Mouse (Mus musculus) intestine, embryonic 15.5 days (tissue): ENCODE results near the gene Tnik. TPM values are rescaled to one million over a fixed set of nuclear protein-coding genes. Genes with fewer than 3 reads are reported as not detected.

Experiments used
- ATAC-seq: fragments of 200-750 bp; cut with Nextera tagmentation; 2 replicates; pipeline ENCODE4 v1.8.0; 2017; ENCODE audit warnings: moderate TSS enrichment, moderate library complexity
- H3K27ac ChIP-seq: fragments of 300-500 bp; sonication (generic); 2 replicates; pipeline ENCODE4 v1.5.1; 2015; ENCODE audit warnings: mild to moderate bottlenecking, inconsistent platforms
- H3K27me3 ChIP-seq: fragments of 300-500 bp; sonication (generic); replicated peaks from 2 replicates; pipeline ENCODE4 v1.6.1; 2015; ENCODE audit warnings: inconsistent platforms
- H3K36me3 ChIP-seq: fragments of 300-500 bp; sonication (generic); 2 replicates; pipeline ENCODE4 v1.6.1; 2015; ENCODE audit warnings: inconsistent platforms
- H3K4me1 ChIP-seq: fragments of 300-500 bp; sonication (generic); replicated peaks from 2 replicates; pipeline ENCODE4 v1.6.1; 2015; ENCODE audit warnings: inconsistent platforms
- H3K4me2 ChIP-seq: fragments of 300-500 bp; sonication (generic); replicated peaks from 2 replicates; pipeline ENCODE4 v1.6.1; 2015; ENCODE audit warnings: mild to moderate bottlenecking, inconsistent platforms
- H3K4me3 ChIP-seq: fragments of 300-500 bp; sonication (generic); replicated peaks from 2 replicates; pipeline ENCODE4 v1.5.1; 2015; ENCODE audit warnings: inconsistent platforms
- H3K9ac ChIP-seq: fragments of 300-500 bp; sonication (generic); 2 replicates; pipeline ENCODE4 v1.6.1; 2015; ENCODE audit warnings: inconsistent platforms
- H3K9me3 ChIP-seq: fragments of 300-500 bp; sonication (generic); 2 replicates; pipeline ENCODE4 v1.6.1; 2016; ENCODE audit warnings: inconsistent platforms
- WGBS: fragments of 180-500 bp; shearing (Covaris S2); methylation state at CpG from one replicate; pipeline ENCODE4 v1.1.7; 2015; 5-methylcytosine and 5-hydroxymethylcytosine counted together
- polyA plus RNA-seq: library from polyadenylated mRNA; unstranded; fragments of >200 nt; fragmentation: Nextera tagmentation; extraction: Ambion mirVana; gene quantifications from 2 replicates; pipeline ENCODE4 v1.2.1, GENCODE M21; 2015

The Tnik gene
- polyA plus RNA-seq, 1 experiment from 2014 or later = 12.3 TPM

DNA sequence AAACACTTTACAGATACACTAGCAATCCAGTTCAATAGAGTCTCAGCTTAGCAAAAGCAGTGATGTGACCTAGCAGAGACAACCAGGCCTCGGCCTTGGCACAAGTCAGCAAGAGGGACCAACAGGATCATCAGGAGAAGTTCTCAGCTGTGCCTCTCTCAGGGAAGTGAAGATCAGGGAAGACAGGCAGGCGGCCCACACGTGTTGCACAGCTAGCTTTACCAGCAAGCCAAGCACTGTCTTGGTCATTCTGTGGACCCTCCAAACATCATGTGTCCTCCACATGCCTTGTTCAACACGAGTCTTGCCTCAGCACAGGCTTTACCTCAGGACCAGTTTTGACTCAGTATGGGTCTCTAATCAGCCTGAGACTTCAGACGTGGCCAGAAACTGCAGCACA is 105.7 kb downstream of the Tnik start:
- 84% methylated on average over 5 of the region's 5 CpGs for WGBS
- no peak for ATAC-seq
- no peaks in the 10 kb centered on the region for H3K36me3 ChIP-seq
- H3K27me3 ChIP-seq = no peaks in the 10 kb centered on the region
- no peak overlapping the region for H3K9ac ChIP-seq
- H3K4me1 ChIP-seq = no peaks in the 10 kb centered on the region
- H3K4me3 ChIP-seq = no peak overlapping the region
- H3K27ac ChIP-seq = no peak overlapping the region
- H3K9me3 ChIP-seq = no peaks in the 10 kb centered on the region
- H3K4me2 ChIP-seq = no peak overlapping the region

DNA sequence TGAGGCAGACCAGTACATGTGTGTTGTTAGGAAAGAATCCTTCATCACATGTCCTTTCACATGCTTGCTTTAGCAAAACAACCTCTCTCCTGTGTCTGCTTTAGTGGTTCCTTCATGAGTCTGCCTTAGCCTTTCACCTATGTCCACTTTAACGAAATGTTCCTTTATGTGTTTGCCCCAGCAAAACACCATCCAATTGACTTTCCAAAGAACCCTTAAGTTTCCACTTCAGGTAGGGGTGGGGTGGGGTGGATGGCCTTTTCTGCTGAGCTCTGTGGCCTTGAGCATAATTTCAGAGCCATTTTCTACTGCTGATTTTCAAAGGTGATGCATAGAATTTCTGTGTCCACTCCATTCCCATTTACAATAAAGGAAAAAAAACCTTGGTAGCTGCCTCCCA is 106.3 kb downstream of the Tnik start:
- H3K36me3 ChIP-seq = no peaks in the 10 kb centered on the region
- ATAC-seq = no peak
- WGBS = 89% methylated on average over 1 of the region's 1 CpGs
- H3K27ac ChIP-seq = no peak overlapping the region
- no peaks in the 10 kb centered on the region for H3K9me3 ChIP-seq
- H3K9ac ChIP-seq = no peak overlapping the region
- H3K4me1 ChIP-seq = no peaks in the 10 kb centered on the region
- H3K4me3 ChIP-seq = no peak overlapping the region
- H3K27me3 ChIP-seq = no peaks in the 10 kb centered on the region
- no peak overlapping the region for H3K4me2 ChIP-seq

DNA sequence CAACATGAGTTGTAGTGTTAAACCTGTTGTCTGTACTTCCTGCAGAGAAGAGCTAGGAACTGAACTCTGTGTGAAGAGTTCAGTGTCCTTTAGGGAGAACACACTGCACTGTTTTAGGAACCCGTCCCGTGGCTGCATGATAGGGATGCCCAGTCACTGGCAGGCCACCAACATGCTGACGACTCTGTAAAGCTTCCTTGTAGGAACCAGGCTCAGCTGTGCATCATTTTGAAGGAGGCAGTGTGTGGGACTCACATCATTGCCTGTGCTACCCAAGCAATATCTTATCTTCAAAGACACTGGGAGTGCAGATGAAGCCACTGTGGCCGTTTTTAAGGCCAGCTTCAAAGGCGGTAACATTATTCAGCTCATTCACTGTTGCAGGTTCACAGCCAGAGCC is 106.7 kb downstream of the Tnik start:
- Histone ChIP-seq H3K9me3 (no peaks in the 10 kb centered on the region), H3K27ac (no peak overlapping the region), H3K9ac (no peak overlapping the region), H3K4me1 (no peaks in the 10 kb centered on the region), H3K36me3 (no peaks in the 10 kb centered on the region), H3K4me2 (no peak overlapping the region), H3K27me3 (no peaks in the 10 kb centered on the region), H3K4me3 (no peak overlapping the region)
- 76% methylated on average over 5 of the region's 5 CpGs for WGBS
- ATAC-seq = no peak

DNA sequence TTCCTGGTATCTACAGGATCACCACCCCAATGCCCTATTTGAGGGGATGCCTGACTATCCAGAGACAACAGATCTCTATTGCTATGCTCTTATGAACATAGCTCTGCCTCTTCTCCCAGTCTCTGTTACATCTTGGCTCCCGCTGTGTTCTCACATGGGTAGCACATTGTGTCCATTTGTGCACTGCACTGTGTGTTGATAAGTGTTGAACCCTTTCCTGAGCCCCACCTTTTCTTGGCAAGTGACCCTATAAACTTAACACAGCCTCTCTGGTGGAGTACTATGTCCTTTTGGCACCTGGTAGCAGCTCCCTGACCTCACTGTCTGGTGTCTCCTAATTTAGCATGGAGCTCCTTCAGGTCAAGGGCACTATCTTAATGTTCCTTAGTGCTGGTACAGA is 108.6 kb downstream of the Tnik start:
- H3K9ac ChIP-seq = no peak overlapping the region
- H3K27me3 ChIP-seq = no peaks in the 10 kb centered on the region
- H3K4me1 ChIP-seq = no peaks in the 10 kb centered on the region
- H3K9me3 ChIP-seq = no peaks in the 10 kb centered on the region
- no peak overlapping the region for H3K4me2 ChIP-seq
- H3K36me3 ChIP-seq = no peaks in the 10 kb centered on the region
- 100% methylated on average over 1 of the region's 1 CpGs for WGBS
- no peak overlapping the region for H3K4me3 ChIP-seq
- ATAC-seq = no peak
- H3K27ac ChIP-seq = no peak overlapping the region

DNA sequence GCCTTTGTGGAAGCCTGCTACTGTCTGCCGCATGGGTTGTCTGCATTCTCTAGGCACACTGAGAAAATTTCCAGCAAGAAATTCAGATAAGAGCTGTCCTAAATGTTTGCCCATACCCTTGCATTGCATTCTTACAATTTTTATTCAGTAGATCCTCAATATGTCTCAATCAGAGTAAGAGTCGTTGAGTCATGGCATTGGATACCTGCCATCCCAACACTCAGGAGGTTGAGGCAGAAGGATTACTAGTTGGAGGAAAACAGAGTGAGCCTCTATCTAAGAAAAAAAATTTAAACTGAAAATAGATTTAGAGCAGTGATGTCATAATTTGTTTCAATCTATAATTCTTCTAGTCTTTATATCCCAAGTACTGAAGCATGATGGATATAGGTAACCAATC is 109.4 kb downstream of the Tnik start:
- no peaks in the 10 kb centered on the region for H3K9me3 ChIP-seq
- no peak overlapping the region for H3K4me3 ChIP-seq
- no peaks in the 10 kb centered on the region for H3K4me1 ChIP-seq
- no peaks in the 10 kb centered on the region for H3K36me3 ChIP-seq
- no peak overlapping the region for H3K27ac ChIP-seq
- ATAC-seq = no peak
- no peak overlapping the region for H3K9ac ChIP-seq
- 87% methylated on average over 2 of the region's 2 CpGs for WGBS
- H3K27me3 ChIP-seq = no peaks in the 10 kb centered on the region
- no peak overlapping the region for H3K4me2 ChIP-seq

DNA sequence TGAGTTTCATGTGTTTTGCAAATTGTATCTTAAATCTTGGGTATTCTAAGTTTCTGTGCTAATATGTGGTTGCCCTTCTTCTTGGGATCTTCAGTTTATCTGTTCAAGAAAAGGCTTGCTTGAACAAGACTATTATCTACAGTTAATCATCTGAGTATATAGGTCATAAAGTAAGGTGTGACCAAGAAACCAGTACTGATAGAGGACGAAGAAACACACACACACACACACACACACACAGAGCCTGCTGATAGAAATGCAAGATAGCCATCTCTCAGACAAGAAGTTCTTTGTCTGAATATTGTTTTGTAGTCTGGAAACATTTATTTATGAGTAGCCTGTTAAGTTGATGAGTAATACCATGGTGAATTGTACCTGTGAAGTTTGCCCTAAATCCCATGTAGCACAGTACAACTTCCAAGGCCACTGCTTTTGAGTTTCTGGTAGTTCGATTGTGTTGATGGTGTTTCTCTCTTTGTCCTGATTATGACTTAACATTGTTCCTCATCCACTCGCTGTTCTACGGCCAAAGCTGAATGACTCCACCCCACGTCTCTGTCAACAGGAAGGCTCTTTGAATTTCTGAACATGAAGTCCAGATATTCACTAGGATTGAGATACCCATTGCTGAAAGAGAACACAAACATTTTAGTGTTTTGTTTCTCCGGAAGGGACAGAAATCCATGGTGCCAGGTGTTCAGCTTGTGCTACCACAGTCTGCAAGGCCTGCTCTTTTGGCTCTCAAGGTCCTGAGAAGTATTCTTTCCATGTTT is 111.9 kb downstream of the Tnik start:
- no peak overlapping the region for H3K9ac ChIP-seq
- peak; percentile 73 for ATAC-seq
- no peak overlapping the region for H3K4me3 ChIP-seq
- 73% methylated on average over 6 of the region's 6 CpGs for WGBS
- no peak overlapping the region for H3K27ac ChIP-seq
- H3K4me1 ChIP-seq = no peaks in the 10 kb centered on the region
- H3K27me3 ChIP-seq = no peaks in the 10 kb centered on the region
- no peaks in the 10 kb centered on the region for H3K9me3 ChIP-seq
- H3K36me3 ChIP-seq = no peaks in the 10 kb centered on the region
- H3K4me2 ChIP-seq = no peak overlapping the region

DNA sequence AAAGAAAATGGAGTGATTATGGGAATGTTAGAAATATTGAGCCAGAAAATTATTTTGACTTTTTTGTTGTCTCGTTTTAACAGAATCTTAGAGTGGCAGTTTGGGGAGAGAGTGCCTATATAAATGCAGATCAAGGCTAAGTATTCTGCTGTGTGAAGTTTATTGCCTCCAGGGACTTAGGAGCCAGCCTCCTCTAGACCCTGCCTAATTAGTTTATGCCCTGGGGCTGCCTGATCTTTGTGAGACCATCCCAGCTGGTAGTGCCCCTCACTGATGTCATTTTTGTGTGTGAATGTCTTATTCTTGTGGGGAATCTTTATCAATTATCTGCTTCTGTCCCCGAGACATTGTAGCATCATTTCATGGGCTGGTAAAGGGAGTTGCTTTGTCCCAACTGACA is 117.2 kb downstream of the Tnik start:
- ATAC-seq = no peak
- no peak overlapping the region for H3K9ac ChIP-seq
- no peak overlapping the region for H3K4me2 ChIP-seq
- no peak overlapping the region for H3K27ac ChIP-seq
- no peaks in the 10 kb centered on the region for H3K9me3 ChIP-seq
- H3K27me3 ChIP-seq = no peaks in the 10 kb centered on the region
- 61% methylated on average over 2 of the region's 2 CpGs for WGBS
- no peak overlapping the region for H3K4me3 ChIP-seq
- H3K36me3 ChIP-seq = no peaks in the 10 kb centered on the region
- H3K4me1 ChIP-seq = no peaks in the 10 kb centered on the region

DNA sequence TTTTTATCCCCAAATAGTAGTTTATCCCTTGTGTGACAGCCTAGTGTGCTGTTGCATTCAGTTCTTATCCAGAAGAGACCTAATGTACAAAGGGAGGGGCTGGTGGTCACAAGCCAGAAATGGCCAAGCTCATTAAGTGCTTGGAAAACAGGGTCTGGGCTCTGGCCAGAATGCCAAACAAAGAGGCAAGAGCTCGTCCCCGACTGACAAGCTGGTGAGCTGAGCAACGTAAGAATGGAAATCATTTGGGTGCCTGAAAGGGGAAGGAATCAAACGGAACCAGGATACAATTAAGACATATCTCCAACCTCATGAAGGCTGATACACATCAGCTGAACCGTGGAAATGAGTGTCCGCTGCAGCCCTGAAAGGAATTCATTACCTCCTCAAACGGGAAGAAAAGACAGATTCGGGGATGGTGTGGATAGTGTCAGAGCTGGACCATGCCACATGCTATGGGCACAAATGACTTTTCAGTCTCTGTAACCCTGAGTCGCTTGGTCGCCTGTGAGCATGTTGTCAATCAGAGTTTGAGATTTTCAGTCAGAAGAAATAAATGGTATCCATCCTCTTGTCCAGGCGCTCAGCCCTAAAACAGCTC is 120.6 kb downstream of the Tnik start:
- H3K4me1 ChIP-seq = no peaks in the 10 kb centered on the region
- WGBS = 69% methylated on average over 11 of the region's 11 CpGs
- H3K36me3 ChIP-seq = no peaks in the 10 kb centered on the region
- no peaks in the 10 kb centered on the region for H3K9me3 ChIP-seq
- ATAC-seq = no peak
- H3K4me2 ChIP-seq = no peak overlapping the region
- H3K9ac ChIP-seq = no peak overlapping the region
- H3K27ac ChIP-seq = no peak overlapping the region
- no peak overlapping the region for H3K4me3 ChIP-seq
- H3K27me3 ChIP-seq = no peaks in the 10 kb centered on the region

DNA sequence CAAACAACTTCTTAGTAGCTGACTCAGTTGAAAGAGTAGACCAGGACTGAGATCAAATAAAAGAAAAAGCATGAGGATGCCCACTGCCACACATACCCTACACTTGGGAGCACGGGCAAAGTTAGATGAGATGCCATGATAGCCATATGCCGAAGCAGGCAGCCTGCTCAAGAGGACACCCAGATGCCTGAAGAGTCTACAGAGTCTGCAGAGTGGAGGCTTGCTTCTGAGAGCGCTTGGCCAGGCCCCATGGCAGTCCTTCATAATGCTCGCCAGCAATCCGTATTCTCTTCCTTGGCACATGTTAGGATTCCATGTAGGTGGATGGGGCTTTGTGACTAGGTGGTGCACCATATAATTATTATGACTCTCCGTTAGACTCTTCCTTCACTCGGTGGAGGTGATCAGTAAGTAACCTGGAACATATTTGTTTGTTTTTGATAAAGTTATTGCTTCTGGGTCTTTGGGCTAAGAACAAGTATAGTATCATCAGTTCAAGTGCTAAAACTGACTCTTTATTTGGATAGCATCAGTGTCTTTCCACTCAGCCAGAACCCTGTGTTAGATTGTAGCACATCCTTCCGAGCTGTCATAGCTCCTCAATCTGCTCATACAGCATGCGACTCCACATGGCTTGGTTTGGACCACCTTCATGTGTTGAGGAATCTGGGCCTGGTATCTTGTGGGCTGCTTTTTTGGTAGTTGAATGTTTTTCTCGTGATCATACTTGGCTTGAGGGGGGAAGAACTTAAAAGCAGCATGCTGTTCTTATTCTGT is 122.4 kb downstream of the Tnik start:
- no peak overlapping the region for H3K4me2 ChIP-seq
- no peak overlapping the region for H3K27ac ChIP-seq
- no peak overlapping the region for H3K9ac ChIP-seq
- no peaks in the 10 kb centered on the region for H3K9me3 ChIP-seq
- no peaks in the 10 kb centered on the region for H3K4me1 ChIP-seq
- no peaks in the 10 kb centered on the region for H3K27me3 ChIP-seq
- H3K4me3 ChIP-seq = no peak overlapping the region
- 95% methylated on average over 10 of the region's 10 CpGs for WGBS
- H3K36me3 ChIP-seq = no peaks in the 10 kb centered on the region
- no peak for ATAC-seq

DNA sequence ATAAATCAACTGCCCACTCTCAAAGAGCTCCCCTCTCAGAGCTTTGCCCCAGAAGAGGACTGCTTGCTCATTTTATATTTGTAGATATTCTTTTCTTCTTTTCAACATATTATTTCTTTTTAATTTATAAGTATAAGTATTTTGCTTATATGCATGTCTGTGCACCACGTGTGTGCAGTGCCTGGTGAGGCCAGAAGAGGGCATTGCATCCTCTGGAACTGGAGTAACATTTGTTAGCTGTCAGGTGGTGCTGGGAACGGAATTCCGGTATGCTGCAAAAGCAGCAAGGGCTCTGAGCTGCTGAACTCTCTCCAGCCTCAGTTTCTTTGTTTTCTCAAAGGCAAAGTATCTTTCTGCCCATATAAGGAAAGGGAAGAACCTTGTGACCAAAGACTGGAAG is 125.5 kb downstream of the Tnik start:
- 87% methylated on average over 3 of the region's 3 CpGs for WGBS
- Histone ChIP-seq H3K9ac (no peak overlapping the region), H3K9me3 (no peaks in the 10 kb centered on the region), H3K36me3 (no peaks in the 10 kb centered on the region), H3K27me3 (no peaks in the 10 kb centered on the region), H3K4me1 (no peaks in the 10 kb centered on the region), H3K27ac (no peak overlapping the region), H3K4me2 (no peak overlapping the region), H3K4me3 (no peak overlapping the region)
- no peak for ATAC-seq

DNA sequence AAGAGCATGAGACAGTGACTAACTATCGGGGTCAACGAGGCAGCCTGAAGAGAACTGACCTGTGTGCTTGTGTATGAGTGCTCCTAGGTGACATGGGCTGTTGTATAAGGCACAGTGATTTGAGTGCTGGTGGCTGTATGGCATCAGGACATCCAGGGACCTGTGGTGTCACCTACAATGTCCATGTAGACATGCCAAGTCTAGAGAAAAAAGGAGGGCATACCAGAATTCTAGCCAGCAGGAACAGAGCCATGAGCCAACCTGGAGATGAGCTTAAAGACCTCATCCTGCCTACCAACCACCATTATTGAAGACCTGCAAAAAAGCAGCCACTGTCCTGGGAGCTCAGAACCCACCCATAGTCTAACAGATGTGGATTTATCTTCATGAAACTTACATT is 127.2 kb downstream of the Tnik start:
- no peaks in the 10 kb centered on the region for H3K4me1 ChIP-seq
- H3K4me2 ChIP-seq = no peak overlapping the region
- no peak overlapping the region for H3K27ac ChIP-seq
- WGBS = 90% methylated on average over 2 of the region's 2 CpGs
- no peak overlapping the region for H3K4me3 ChIP-seq
- no peak overlapping the region for H3K9ac ChIP-seq
- H3K36me3 ChIP-seq = no peaks in the 10 kb centered on the region
- ATAC-seq = no peak
- H3K9me3 ChIP-seq = no peaks in the 10 kb centered on the region
- no peaks in the 10 kb centered on the region for H3K27me3 ChIP-seq

DNA sequence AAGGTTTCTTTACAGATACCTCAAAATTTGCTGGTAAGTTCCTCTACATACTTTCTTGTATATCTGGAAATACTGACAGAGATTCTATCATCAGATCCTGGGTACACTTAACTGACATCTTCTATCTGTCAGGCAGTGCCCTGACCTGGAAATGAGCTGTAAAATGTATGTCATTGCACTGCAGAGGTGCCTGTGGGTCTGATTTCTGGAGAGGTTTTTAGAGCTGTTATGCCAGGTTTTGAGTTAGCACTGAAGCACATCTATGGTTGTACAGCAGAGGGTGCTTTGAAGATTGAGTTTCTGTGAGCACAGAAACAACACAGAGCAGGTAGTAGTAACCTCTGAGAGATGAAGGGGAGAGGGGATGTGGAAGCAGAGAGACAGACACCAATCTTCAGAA is 129.5 kb downstream of the Tnik start:
- no peaks in the 10 kb centered on the region for H3K9me3 ChIP-seq
- H3K27me3 ChIP-seq = no peaks in the 10 kb centered on the region
- H3K4me3 ChIP-seq = no peak overlapping the region
- no peak for ATAC-seq
- H3K36me3 ChIP-seq = no peaks in the 10 kb centered on the region
- no peaks in the 10 kb centered on the region for H3K4me1 ChIP-seq
- H3K27ac ChIP-seq = no peak overlapping the region
- H3K4me2 ChIP-seq = no peak overlapping the region
- H3K9ac ChIP-seq = no peak overlapping the region

DNA sequence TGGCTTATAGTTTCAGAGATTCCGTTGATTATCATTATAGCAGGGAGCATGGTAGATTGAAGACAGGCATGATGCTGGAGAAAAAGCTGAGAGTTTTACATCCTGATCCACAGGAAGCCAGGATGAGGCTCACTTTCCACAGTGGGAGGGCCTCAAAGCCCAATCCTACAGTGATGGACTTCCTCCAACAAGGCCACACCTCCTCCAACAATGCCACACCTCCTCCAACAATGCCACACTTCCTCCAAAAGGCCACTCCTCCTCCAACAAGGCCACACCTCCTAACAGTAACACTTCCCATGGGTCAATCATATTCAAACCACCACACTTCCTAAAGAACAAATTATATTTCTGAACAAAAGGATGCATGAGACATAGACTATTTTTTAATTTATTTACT is 135.8 kb downstream of the Tnik start:
- no peaks in the 10 kb centered on the region for H3K27me3 ChIP-seq
- no peak overlapping the region for H3K9ac ChIP-seq
- no peak overlapping the region for H3K27ac ChIP-seq
- H3K36me3 ChIP-seq = no peaks in the 10 kb centered on the region
- H3K9me3 ChIP-seq = no peaks in the 10 kb centered on the region
- WGBS = 90% methylated on average over 1 of the region's 1 CpGs
- H3K4me2 ChIP-seq = no peak overlapping the region
- 0 out of 2 replicates have a peak, but pooled peaks cover 4% of the 10 kb centered on the region for H3K4me1 ChIP-seq
- H3K4me3 ChIP-seq = no peak overlapping the region
- no peak for ATAC-seq
